Mouse (Mus musculus): ENCODE results near the gene Arhgef11. TPM values are rescaled to one million over a fixed set of nuclear protein-coding genes. Genes with fewer than 3 reads are reported as not detected.

The Arhgef11 gene
- polyA plus RNA-seq, 1 experiment from 2014 or later: 14.4 TPM

DNA sequence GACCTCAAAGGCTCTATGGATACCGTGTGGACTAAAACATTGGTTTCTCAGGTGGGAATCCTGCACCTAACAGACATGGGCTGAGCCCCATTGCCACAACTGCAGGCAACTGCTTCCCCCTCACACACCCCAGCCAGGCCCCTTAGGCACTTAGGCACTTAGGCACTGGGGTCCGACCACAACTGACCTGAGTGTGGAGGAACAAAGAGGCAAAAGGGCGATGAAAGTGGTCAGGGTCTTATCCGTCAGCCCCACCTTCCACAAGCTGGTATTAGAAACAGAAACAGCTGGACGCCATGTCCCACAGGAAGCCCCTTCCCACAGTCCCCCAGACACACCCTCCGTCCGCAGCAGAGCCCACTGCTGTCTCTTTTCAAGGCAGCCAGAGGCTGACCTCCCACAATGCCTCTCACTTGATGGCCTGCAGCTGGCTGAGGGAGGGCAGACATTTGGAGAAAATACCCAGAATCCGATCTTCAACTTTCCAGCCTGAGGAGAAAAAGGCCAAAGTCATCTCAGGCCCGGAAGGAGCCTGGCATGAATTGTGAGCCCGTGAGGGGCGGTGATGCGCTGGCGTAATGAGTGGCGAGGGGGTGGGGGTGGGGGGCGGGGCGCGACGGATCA is 127.8 kb downstream of the Arhgef11 start:
- H3K4me3 ChIP-seq (replicated peaks): no peak overlapping the region
- H3K4me2 ChIP-seq: peak overlapping the region; percentile 43
- no peaks in the 10 kb centered on the region for H3K27me3 ChIP-seq (replicated peaks)
- H3K9ac ChIP-seq: 0 out of 2 replicates have a peak overlapping the region, but pooled peaks have one; percentile 2
- WGBS: 16% methylated on average over 18 of the region's 18 CpGs
- H3K4me1 ChIP-seq: peaks cover 10% of the 10 kb centered on the region
- H3K9me3 ChIP-seq: no peaks in the 10 kb centered on the region
- peak overlapping the region; percentile 75 for H3K27ac ChIP-seq
- ATAC-seq (ENCODE audit: insufficient read depth, low FRiP score, low read depth): peak; percentile 25; the same call in 1 of the 2 replicates
- 0 out of 2 replicates have a peak, but pooled peaks cover 2% of the 10 kb centered on the region for H3K36me3 ChIP-seq

DNA sequence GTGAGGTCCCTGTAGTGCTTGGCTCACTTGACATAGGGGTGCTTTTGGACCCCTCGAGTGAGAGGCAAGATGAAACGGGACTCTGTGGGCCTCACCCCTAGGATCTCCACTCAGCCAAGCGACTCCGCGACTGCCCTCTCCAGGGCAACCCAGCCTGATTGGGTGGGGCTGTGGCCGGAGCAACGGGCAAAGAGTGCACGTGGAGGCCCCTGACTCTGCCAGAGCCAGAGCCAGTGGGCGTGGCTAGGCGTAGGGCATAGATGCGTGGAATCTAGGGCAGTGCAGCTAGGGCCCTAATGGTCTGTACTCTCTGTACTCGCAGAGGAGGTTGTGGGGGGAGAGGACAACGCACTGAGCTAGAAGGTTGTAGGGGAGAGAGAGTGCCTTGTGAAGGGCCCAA is 131.1 kb downstream of the Arhgef11 start, which contains the start of gene Lrrc71:
Gene Lrrc71 (minus strand): TSS at position 195 of the 400 bp plus-strand sequence.
- no peak within 1 kb of the TSS for H3K4me3 ChIP-seq (replicated peaks)
- H3K27me3 ChIP-seq (replicated peaks): no peaks in the 10 kb centered on the region
- H3K27ac ChIP-seq: no peak within 1 kb of the TSS
- H3K9ac ChIP-seq: no peak within 1 kb of the TSS
- H3K4me1 ChIP-seq: peaks cover 10% of the 10 kb centered on the region
- H3K4me2 ChIP-seq: no peak within 1 kb of the TSS
- H3K36me3 ChIP-seq: peaks cover 7% of the 10 kb centered on the region; the same call in 1 of the 2 replicates
- WGBS: 42% methylated on average over 13 of the region's 13 CpGs
- peak; percentile 41; the same call in 1 of the 2 replicates for ATAC-seq (ENCODE audit: insufficient read depth, low FRiP score, low read depth)
- no peaks in the 10 kb centered on the region for H3K9me3 ChIP-seq

DNA sequence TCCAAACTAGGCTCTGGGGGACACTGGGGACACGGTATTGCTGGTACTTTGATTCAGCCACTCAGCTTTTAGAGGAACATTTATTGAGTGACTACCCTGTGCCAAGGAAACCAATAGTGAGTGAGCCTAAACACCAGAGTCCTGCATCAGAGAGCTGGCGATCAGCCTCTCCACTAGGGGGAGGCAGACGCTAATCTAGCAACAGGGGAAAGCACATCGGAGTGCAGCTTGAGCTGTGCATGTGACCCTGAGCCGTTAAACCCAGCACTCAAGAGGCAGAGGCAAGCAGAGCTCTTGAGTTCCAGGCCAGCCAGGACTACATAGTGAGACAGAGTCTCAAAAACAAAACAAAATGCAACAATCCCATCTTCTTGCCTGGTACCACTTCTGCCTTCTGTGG is 131.7 kb downstream of the Arhgef11 start:
- Histone ChIP-seq H3K36me3 (peaks cover 9% of the 10 kb centered on the region; the same call in 1 of the 2 replicates), H3K27ac (no peak overlapping the region)
- WGBS: 16% methylated on average over 5 of the region's 5 CpGs

DNA sequence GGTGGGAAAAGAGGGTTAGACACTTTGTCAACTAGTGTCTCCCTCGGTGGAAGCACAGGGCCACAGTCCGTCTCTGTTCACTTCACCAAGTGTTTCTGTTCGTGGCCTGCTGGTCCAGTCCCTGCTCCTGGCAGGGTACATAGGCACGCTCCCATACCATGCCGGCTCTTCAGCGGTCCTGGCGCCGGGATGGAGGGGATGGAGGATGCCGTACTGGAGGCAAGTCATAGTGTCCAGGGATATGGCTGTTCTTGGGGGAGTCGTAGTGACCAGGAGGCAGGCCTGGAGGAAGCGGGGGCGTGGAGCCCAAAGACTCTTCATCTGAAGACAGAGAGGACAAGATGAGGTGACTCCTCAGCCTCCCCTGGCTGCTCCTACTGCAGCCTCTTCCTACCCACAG is 132.6 kb downstream of the Arhgef11 start:
- H3K4me3 ChIP-seq (replicated peaks): no peak overlapping the region
- H3K36me3 ChIP-seq: peaks cover 10% of the 10 kb centered on the region; the same call in 1 of the 2 replicates
- no peak for ATAC-seq (ENCODE audit: insufficient read depth, low FRiP score, low read depth)
- no peaks in the 10 kb centered on the region for H3K9me3 ChIP-seq
- H3K9ac ChIP-seq: no peak overlapping the region
- H3K4me1 ChIP-seq: peaks cover 7% of the 10 kb centered on the region
- H3K4me2 ChIP-seq: no peak overlapping the region
- WGBS: 90% methylated on average over 12 of the region's 12 CpGs
- no peak overlapping the region for H3K27ac ChIP-seq
- no peaks in the 10 kb centered on the region for H3K27me3 ChIP-seq (replicated peaks)

More for the DNA sequence above, 131.7 kb downstream of the Arhgef11 start:
- H3K9ac ChIP-seq: no peak overlapping the region
- H3K4me3 ChIP-seq (replicated peaks): no peak overlapping the region
- no peak for ATAC-seq (ENCODE audit: insufficient read depth, low FRiP score, low read depth)
- no peaks in the 10 kb centered on the region for H3K27me3 ChIP-seq (replicated peaks)
- no peak overlapping the region for H3K4me2 ChIP-seq
- peaks cover 10% of the 10 kb centered on the region for H3K4me1 ChIP-seq
- H3K9me3 ChIP-seq: no peaks in the 10 kb centered on the region

DNA sequence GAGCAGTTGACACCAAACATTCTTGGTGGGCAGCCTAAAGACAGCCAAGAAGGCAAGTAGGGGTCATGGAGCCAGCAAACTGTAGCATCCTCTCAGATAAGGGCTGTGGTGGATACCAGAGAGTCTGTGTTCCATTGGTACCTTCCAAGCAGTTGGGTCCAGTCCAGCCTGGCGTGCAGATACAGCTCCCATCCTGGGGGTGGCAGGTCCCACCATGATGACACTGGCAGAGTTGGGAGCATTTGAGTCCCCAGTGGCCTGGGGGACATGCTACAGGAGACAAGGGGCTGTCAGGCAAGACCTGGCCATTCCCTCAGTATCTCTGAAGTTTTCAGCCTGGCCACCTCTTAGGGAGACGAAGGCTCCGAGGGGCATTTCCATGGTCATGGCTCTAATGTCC is 135.2 kb downstream of the Arhgef11 start:
- H3K4me1 ChIP-seq: peaks cover 8% of the 10 kb centered on the region
- H3K36me3 ChIP-seq: peaks cover 10% of the 10 kb centered on the region; the same call in 1 of the 2 replicates
- H3K4me3 ChIP-seq (replicated peaks): no peak overlapping the region
- no peak overlapping the region for H3K9ac ChIP-seq
- no peaks in the 10 kb centered on the region for H3K9me3 ChIP-seq
- WGBS: 89% methylated on average over 3 of the region's 3 CpGs
- no peak overlapping the region for H3K27ac ChIP-seq
- H3K4me2 ChIP-seq: no peak overlapping the region
- H3K27me3 ChIP-seq (replicated peaks): no peaks in the 10 kb centered on the region
- ATAC-seq (ENCODE audit: insufficient read depth, low FRiP score, low read depth): no peak

DNA sequence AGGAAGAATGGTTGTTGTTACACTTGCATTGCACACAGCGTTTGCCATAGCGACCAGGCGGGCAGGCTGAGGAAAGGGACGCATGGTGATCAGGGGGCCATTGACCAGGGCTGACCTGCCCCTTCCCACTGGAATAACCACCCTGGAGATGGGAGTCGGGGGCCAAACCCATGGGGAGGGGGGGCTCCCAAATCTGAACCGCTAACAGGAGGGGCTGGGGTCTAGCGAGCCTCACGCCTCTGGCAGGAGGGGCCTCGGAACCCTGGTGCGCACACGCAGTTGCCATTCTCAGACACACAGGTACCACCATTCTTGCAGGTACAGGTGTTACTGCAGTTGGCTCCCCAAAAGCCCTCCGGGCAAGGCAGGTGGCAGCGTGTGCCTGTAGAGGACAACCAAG is 136.5 kb downstream of the Arhgef11 start:
- Histone ChIP-seq H3K4me1 (peaks cover 6% of the 10 kb centered on the region), H3K4me3 (replicated peaks) (no peak overlapping the region), H3K36me3 (peaks cover 10% of the 10 kb centered on the region; the same call in 1 of the 2 replicates), H3K9ac (no peak overlapping the region), H3K4me2 (no peak overlapping the region), H3K27ac (no peak overlapping the region), H3K9me3 (no peaks in the 10 kb centered on the region), H3K27me3 (replicated peaks) (no peaks in the 10 kb centered on the region)
- no peak for ATAC-seq (ENCODE audit: insufficient read depth, low FRiP score, low read depth)
- 87% methylated on average over 13 of the region's 13 CpGs for WGBS

DNA sequence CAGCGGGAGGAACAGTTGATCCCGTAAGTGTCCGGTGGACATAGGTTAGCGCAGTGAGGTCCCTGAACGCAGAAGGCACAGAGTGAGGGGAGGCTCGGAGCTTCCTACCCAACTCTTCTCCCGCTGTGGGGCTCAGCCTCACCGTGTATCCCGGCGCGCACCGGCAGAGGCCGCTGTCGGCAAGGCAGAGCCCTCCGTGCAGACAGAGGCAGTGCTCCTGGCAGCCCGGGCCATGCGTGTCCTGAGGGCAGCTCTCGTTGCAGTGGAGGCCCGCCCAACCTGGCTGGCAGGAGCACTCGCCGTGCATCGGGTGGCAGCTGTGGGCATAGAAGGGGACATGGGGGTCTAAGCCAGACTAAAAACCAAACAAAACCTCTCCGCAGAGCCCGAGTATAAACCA is 138.6 kb downstream of the Arhgef11 start:
- peaks cover 7% of the 10 kb centered on the region; the same call in 1 of the 2 replicates for H3K36me3 ChIP-seq
- H3K27me3 ChIP-seq (replicated peaks): no peaks in the 10 kb centered on the region
- H3K9me3 ChIP-seq: no peaks in the 10 kb centered on the region
- peaks cover 12% of the 10 kb centered on the region for H3K4me1 ChIP-seq
- WGBS: 4% methylated on average over 24 of the region's 24 CpGs
- H3K4me2 ChIP-seq: peak overlapping the region; percentile 38
- peak; percentile 80 for ATAC-seq (ENCODE audit: insufficient read depth, low FRiP score, low read depth)
- H3K27ac ChIP-seq: no peak overlapping the region
- no peak overlapping the region for H3K9ac ChIP-seq
- no peak overlapping the region for H3K4me3 ChIP-seq (replicated peaks)

DNA sequence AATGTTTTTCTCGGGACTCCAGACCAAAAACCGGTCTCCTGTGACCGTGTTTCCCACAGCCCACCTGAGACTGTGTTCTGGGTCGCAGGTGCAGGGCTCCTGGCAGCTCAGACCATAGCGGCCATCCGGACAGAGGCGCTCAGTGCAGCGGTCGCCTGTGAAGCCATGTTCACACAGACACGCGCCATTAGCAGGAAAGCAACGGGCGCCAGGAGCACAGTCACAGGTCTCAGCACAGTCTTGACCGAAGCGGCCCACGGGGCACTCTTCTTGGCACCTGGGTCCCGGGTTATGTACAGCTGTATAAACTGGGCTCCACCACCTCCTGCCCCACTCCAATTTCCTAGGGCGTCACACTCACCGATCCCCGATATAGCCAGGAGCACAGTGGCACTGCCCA is 139.1 kb downstream of the Arhgef11 start:
- ATAC-seq (ENCODE audit: insufficient read depth, low FRiP score, low read depth): no peak
- Histone ChIP-seq H3K27me3 (replicated peaks) (no peaks in the 10 kb centered on the region), H3K36me3 (peaks cover 7% of the 10 kb centered on the region; the same call in 1 of the 2 replicates), H3K4me2 (peak overlapping the region; percentile 38), H3K4me3 (replicated peaks) (no peak overlapping the region), H3K4me1 (peaks cover 14% of the 10 kb centered on the region), H3K9ac (no peak overlapping the region), H3K27ac (no peak overlapping the region), H3K9me3 (no peaks in the 10 kb centered on the region)
- WGBS: 56% methylated on average over 20 of the region's 20 CpGs

DNA sequence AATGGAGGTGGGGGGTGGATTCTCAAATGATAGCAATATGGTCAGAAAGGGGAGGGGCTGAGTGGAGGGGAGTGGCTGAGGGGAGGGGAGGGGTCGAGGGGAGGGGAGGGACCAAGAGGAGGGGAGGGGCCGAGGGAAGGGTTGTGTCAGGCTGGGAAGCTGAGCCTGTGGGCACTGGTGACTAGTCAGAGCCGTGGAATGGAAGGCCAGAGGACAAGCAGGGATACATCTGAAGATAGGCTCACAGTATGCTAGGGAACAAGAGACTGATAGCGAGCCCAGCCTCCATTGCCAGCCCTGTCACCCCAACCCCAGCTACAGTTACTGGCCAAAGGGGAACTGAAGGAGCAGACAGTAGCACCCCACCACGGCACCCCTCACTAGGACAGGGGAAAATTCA is 141.3 kb downstream of the Arhgef11 start:
- H3K4me1 ChIP-seq: peaks cover 28% of the 10 kb centered on the region
- H3K9ac ChIP-seq: no peak overlapping the region
- H3K36me3 ChIP-seq: peaks cover 2% of the 10 kb centered on the region; the same call in 1 of the 2 replicates
- ATAC-seq (ENCODE audit: insufficient read depth, low FRiP score, low read depth): no peak
- no peak overlapping the region for H3K4me3 ChIP-seq (replicated peaks)
- no peak overlapping the region for H3K4me2 ChIP-seq
- H3K27ac ChIP-seq: no peak overlapping the region
- H3K27me3 ChIP-seq (replicated peaks): no peaks in the 10 kb centered on the region
- no peaks in the 10 kb centered on the region for H3K9me3 ChIP-seq
- WGBS: 53% methylated on average over 3 of the region's 5 CpGs

DNA sequence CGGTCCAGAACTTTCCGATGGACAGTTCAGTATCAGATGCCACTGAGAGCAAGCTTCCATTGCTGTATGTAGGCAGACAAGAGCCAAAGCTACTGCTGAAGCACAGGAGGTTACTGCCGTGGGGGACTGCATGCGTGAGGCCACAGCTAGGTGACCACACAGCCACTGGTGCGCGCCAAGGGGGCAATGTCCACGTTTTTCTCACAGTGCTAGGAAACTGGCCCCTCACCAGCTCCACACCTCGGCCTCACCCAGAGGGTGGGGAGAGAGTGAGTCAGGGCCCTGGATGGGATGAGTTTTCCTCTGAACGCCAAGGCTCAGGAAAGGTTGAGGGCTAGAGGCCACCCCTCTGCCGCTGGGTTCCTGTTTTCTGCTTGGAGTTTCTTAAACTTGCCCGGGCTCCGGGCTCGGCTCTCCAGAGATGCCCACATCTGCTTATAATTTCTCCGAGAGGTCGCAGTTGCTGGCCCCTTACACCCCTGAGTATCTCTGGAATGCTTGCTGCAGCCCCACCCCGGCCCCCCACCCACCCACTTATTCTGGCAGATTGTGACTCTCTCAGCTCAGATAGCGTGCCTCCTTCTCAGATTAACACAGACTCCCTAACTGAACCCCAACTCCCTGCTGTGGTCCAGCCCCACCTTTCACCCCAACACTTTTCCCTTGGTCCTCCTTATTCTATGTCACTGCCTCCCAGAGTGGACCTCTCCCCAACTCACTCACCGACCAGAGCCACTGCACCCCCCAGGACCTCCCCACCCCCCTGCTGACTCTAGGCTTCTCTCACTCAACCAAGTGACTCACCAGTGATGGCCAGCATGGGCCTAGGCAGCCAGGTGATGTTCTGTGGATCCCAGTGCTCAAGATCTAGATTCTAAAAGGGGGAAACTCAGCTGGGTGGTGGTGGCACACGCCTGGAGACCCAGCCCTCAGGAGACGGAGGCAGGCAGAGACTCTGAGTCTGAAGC is 144.3 kb downstream of the Arhgef11 start:
- H3K4me1 ChIP-seq: peaks cover 46% of the 10 kb centered on the region
- H3K36me3 ChIP-seq: no peaks in the 10 kb centered on the region; the same call in 1 of the 2 replicates
- H3K4me3 ChIP-seq (replicated peaks): no peak overlapping the region
- H3K27me3 ChIP-seq (replicated peaks): no peaks in the 10 kb centered on the region
- no peaks in the 10 kb centered on the region for H3K9me3 ChIP-seq
- no peak for ATAC-seq (ENCODE audit: insufficient read depth, low FRiP score, low read depth)
- peak overlapping the region; percentile 8; the same call in 1 of the 2 replicates for H3K4me2 ChIP-seq
- H3K9ac ChIP-seq: no peak overlapping the region
- 69% methylated on average over 20 of the region's 20 CpGs for WGBS
- no peak overlapping the region for H3K27ac ChIP-seq

DNA sequence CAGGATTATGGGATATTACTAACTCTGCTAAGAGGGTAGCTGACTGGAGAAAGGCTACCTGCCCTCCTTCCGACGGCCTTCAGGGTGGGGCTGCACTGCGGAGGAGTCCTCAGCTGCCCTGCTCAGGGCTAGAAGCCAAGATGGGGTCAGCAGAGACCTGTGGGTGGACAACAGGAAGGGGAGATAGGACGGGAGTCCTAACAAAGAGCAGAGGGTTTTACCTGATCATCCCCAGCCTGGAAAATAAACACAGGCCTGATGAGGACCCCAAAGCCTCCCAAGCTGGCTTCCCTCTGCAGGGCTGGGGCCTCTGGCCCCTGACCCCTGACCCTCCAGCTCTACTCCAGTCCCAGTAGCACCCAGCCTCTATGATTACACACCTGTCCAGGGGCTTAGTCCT is 145.8 kb downstream of the Arhgef11 start:
- no peak overlapping the region for H3K4me3 ChIP-seq (replicated peaks)
- peaks cover 55% of the 10 kb centered on the region for H3K4me1 ChIP-seq
- H3K9me3 ChIP-seq: no peaks in the 10 kb centered on the region
- H3K9ac ChIP-seq: no peak overlapping the region
- H3K4me2 ChIP-seq: peak overlapping the region; percentile 46
- H3K27ac ChIP-seq: peak overlapping the region; percentile 91
- no peak for ATAC-seq (ENCODE audit: insufficient read depth, low FRiP score, low read depth)
- 38% methylated on average over 4 of the region's 4 CpGs for WGBS
- H3K27me3 ChIP-seq (replicated peaks): no peaks in the 10 kb centered on the region
- no peaks in the 10 kb centered on the region; the same call in 1 of the 2 replicates for H3K36me3 ChIP-seq

Measured in stomach, embryonic 15.5 days (tissue).